Mouse (Mus musculus) lung, postnatal 36 days (tissue): ENCODE measurements around the gene Wasl.
A peak's percentile ranks its signal among the peaks of the same experiment; 100 is the strongest.

ENCODE experiments used
- DNase-seq: peaks from one replicate; pipeline ENCODE4 v3.0.0; 2022; ENCODE audit warnings: mixed read lengths

The Wasl gene

GRCm38 (mm10) chr6:24642960-24643359 lies 21.8 kb downstream of the Wasl start:
- no peak for DNase-seq

- no peak for DNase-seq
These were observed 22.6 kb downstream of the Wasl start for GRCm38 (mm10) chr6:24642161-24642560.

DNA sequence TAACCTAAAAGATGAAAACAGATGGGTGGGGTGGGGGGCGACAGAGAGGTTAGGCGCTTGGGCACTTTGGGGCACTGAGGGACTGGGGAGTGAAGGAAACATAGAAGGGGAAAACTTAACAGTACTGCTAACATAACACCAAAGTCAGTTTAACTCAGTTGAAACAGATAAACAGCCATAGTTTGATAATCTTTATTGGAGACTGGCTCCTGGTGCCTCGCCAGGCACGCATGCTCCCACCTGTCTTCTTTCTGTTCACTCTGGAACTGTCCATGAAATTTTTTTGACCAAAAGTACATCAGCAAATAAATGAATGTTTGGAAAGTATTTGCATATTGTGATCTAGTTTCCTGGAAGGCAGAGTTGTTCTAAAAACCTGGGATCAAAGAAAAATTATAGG lies 23.5 kb downstream of the Wasl start:
- DNase-seq = no peak

GRCm38 (mm10) chr6:24635814-24636213 lies 29.0 kb downstream of the Wasl start:
- DNase-seq = peak; percentile 48

- no peak for DNase-seq
These were observed 30.7 kb downstream of the Wasl start for GRCm38 (mm10) chr6:24634065-24634464.

DNA sequence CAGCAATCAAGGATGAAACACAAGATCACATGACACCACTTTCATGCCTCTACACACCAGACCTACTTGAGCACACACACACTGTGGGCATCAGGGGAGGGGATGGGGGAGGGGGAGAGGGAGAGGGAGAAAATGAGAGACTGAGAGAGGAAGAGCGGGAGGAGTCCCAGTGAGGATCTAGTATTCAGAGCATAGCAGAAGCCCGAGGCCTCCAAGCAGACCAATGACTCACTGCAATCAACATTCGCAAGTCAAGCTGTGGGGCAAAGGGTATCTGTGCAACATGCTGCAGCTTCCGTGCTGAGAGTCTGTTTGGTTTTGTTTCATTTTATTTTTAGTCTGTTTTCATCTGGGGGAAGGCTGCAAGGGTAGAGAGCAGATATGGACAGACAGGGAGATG lies 32.7 kb downstream of the Wasl start:
- no peak for DNase-seq

DNA sequence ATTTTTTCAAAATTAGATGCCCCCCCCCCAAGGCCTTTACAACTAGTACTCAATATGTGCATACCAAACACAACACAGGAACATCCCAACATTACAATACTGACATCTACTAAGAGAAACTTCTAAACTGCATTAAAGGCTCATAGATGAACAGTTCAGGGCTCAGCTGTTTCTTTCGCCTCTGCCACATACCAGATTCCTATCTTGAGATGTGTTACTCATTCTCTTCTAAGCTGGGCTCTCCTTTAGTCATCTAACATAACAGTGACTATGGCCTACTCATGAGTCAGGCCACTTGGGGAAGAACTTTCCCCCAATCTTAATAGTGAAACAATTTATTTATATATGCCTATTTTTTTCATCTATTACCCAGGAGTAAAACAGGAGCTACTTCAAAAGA lies 36.3 kb downstream of the Wasl start:
- no peak for DNase-seq

- DNase-seq = peak; percentile 83
These were observed 37.2 kb downstream of the Wasl start for GRCm38 (mm10) chr6:24627586-24628030.

DNA sequence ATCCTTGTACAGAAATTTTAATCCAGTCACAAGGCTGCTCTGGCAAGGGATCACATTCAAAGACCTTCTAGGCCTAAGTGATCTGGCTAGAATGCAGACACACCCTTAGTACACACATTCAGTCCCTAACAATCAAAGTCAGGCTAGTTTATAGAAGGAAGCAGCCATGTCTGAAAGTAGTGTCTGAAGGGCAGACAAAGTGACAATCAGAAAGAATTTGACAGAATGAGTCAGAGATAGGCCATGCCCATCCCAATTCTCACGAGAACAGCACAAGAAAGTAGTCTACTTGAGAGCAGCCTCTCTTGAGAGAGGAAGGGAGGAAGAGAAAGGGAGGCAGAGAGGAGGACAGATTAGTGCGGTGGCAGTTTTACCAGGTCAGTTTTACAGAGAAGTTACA lies 42.7 kb downstream of the Wasl start:
- DNase-seq = no peak

- DNase-seq = no peak
These were observed 43.9 kb downstream of the Wasl start for GRCm38 (mm10) chr6:24620936-24621335.

DNA sequence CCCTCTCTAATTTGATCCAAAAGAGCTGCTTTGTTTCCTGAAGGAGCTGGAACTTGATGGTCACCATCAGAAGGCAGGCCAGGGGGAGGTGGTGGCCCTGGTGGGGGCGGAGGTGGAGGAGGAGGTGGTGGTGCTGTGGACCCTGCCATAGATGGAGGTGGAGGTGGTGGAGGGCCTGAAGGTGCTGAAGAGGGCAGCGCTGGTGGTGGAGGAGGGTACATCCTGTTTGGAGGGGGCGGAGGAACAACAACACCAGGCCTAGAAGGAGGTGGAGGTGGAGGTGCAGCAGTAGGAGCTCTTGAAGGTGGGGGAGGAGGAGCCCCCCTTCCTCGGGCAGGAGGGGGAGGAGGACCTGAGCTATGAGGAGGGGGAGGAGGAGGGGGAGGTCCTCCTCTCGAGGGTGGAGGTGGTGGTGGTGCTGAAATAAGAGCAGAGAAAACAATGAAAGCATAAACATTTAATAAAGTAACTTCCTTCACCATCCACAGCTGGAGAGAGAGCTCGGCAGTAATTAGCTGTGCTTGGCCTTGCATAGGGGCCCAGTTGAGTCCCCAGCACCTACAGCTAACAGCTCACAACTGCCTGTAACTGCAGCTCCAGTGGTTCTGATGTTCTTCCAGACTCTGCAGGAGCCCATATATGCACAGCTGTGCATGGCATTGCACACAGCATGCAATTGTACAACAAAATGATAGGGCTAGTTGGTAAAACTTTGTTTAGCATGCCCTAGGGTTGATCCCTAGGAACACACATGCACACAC lies 45.3 kb downstream of the Wasl start:
- no peak for DNase-seq

- DNase-seq = no peak
These were observed 48.1 kb downstream of the Wasl start for GRCm38 (mm10) chr6:24616746-24617145.

DNA sequence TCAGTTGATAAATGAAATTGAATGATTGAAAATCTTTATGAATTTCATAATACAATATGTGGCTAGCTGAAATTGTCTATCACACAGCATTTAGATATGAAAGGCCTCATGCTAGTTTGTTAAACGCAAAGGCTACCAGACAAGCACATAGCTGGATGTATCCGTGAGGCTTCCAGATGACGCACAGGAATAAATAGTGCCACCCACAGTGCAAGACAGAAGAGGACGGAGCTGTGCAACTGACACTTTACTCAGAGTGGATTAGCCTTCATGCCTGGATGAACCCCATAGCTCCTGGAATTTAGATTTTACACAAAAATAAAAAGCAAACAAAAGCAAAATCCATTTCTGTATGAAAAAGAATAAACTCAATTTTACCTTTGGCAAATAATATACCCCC lies 50.9 kb downstream of the Wasl start:
- DNase-seq = no peak

DNA sequence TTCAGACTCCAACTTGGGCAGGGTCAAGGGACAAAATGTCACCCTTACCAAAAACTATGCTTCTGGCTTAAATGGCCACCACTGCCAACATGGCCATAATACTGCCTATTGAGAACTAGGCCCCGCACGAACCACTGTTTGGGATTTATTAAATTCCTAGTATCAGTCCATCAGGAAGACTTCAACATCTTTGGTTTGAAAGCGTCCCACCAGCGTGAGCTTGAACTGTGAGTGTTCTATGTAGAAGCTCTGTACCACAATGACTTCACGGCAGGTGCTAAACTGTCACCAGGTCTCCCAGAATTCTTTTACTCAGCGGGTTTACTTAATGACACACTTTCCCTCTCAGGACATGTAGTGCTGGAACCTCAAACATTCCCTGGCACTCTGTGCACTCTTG lies 51.5 kb downstream of the Wasl start:
- DNase-seq = no peak

- DNase-seq = no peak
These were observed 52.6 kb downstream of the Wasl start for GRCm38 (mm10) chr6:24612074-24612755.

DNA sequence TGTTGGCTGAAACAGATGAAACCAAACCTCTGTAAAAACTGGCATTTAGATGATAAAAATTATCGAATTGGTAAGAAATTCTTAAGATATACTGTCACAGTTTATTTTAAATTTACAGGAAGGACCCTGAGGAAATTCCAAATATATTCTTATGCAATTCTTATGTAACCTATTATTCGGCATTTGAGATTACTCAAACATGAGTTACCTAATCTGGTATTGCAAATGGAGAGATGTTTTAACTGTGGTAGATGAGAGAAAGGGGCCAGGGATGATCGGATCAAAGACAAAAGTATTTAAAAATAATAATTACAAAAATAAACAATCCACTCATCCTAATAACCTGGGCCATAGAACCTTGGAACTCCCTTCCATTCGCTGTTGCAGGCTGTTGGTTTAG lies 54.5 kb downstream of the Wasl start:
- no peak for DNase-seq

- no peak for DNase-seq
These were observed 55.3 kb downstream of the Wasl start for GRCm38 (mm10) chr6:24609531-24609930.

- no peak for DNase-seq
These were observed 56.1 kb downstream of the Wasl start for GRCm38 (mm10) chr6:24608682-24609081.

GRCm38 (mm10) chr6:24608129-24608528 lies 56.7 kb downstream of the Wasl start:
- no peak for DNase-seq

DNA sequence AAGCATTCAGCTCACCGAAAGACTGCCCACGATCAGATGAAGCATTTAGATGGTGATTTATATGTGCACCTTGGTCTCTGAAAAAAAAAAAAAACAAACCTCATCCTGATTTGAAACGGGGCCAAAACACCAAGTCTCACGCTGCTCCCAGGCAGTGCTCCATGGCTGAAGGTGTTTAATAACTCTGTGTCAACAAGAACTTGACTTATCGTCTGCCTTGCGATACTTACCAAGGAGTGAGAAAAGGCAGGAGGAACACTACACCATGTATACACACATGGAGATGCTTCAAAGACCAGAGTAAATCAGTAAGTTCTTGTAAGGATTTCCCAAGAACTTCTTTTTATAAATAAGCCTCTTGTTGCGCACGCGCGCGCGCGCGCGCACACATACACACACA lies 57.3 kb downstream of the Wasl start:
- no peak for DNase-seq

- no peak for DNase-seq
These were observed 58.3 kb downstream of the Wasl start for GRCm38 (mm10) chr6:24606512-24606911.

- DNase-seq = no peak
These were observed 59.2 kb downstream of the Wasl start for GRCm38 (mm10) chr6:24605631-24606030.

DNA sequence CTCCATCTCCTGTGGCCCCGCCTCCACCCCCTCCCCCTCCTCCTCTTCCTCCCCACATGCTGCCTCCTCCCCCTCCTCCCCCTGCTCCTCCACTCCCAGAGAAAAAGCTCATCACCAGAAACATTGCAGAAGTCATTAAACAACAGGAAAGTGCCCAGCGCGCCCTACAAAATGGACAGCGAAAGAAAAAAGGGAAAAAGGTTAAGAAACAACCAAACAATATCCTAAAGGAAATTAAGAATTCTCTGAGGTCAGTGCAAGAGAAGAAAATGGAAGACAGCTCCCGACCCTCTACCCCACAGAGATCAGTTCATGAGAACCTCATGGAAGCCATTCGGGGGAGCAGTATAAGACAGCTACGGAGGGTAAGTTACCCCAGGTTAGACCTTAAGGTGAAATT lies 60.5 kb downstream of the Wasl start:
- DNase-seq = no peak

GRCm38 (mm10) chr6:24602993-24603392 lies 61.8 kb downstream of the Wasl start:
- no peak for DNase-seq

- DNase-seq = peak; percentile 21
These were observed 62.5 kb downstream of the Wasl start for GRCm38 (mm10) chr6:24602351-24602750.
